Mouse (Mus musculus): ENCODE measurements at regions not wholly inside any gene's neighbourhood (a gene's known extent, or its start where the extent isn't known, plus 50 kb on each side); places are given as distances from the start of the nearest gene placed in this dataset.

DNA sequence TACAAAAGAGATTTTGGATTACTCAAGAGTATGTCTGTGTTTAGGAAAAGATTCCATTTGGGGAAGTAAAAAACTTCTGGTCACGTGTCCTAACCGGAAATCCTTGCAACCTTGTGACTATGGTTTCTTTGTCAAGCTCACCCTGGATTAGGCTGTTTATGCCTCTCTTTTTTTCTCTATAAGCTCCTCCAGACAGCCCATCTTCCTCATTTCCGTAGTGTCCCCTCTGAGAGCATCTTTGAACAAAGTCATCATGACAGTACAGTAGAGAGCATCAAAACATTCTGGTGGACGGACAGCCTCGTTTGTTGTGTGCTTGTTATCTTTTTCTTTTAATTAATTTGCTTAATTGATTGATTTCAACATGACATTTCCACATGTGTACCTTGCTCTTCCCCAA is 112.7 kb downstream of the Naa11 start:
- dilution Hi-C loops (cut with MboI; ENCODE audit: extremely low pct_ligation_motif_present, extremely low pct_unique_long_range_greater_than_20kb, low sequenced_read_pairs) (no loop called here), in situ Hi-C loops (cut with MboI; ENCODE audit: low pct_ligation_motif_present, low pct_unique_long_range_greater_than_20kb, low sequenced_read_pairs) (no loop called here)
- H3K4me2 ChIP-seq (ENCODE audit: insufficient read depth, low read depth, poor library complexity, severe bottlenecking) = no peak overlapping the region
- no peak overlapping the region for H3K27ac ChIP-seq (ENCODE audit: insufficient read depth, low read depth)
- H3K9me3 ChIP-seq (replicated peaks; ENCODE audit: low read length) = peaks cover 7% of the 10 kb centered on the region
- no peaks in the 10 kb centered on the region for H3K27me3 ChIP-seq (replicated peaks)
- TF ChIP-seq SIN3A (IDR thresholded peaks at IDR 0.05; ENCODE audit: low read length) (no peak), RAD21 (IDR thresholded peaks at IDR 0.05; ENCODE audit: low read depth, low read length) (no peak), POLR2A (IDR thresholded peaks at IDR 0.05; ENCODE audit: low read depth, low read length) (no peak), ZNF384 (IDR thresholded peaks at IDR 0.05; ENCODE audit: low read depth, low read length) (no peak), ZC3H11A (IDR thresholded peaks at IDR 0.05; ENCODE audit: low read depth, low read length) (no peak), USF1 (IDR thresholded peaks at IDR 0.05; ENCODE audit: low read depth, low read length) (no peak), ELF1 (IDR thresholded peaks at IDR 0.05; ENCODE audit: low read depth, low read length) (no peak), JUN (IDR thresholded peaks at IDR 0.05; ENCODE audit: insufficient read depth, low read depth, low read length) (no peak), HCFC1 (IDR thresholded peaks at IDR 0.05; ENCODE audit: low read depth, low read length) (no peak), SMC3 (IDR thresholded peaks at IDR 0.05; ENCODE audit: low read depth, low read length) (no peak), ZKSCAN1 (IDR thresholded peaks at IDR 0.05; ENCODE audit: borderline replicate concordance, low read depth, low read length) (no peak), MAX (IDR thresholded peaks at IDR 0.05; ENCODE audit: low read length) (no peak), MEF2A (IDR thresholded peaks at IDR 0.05; ENCODE audit: borderline replicate concordance, low read depth, low read length) (no peak), ZMIZ1 (IDR thresholded peaks at IDR 0.05; ENCODE audit: low read depth, low read length) (no peak), TBP (conservative IDR thresholded peaks at IDR 0.05; ENCODE audit: low read depth, low read length) (no peak), JUND (conservative IDR thresholded peaks at IDR 0.05; ENCODE audit: low read depth, low read length) (no peak)
- peaks cover 10 to 13% of the 10 kb centered on the region in 2 experiments; a peak in 2 of 4 replicates for H3K4me1 ChIP-seq (ENCODE audit: control insufficient read depth in 1 of 2, insufficient read depth in 2 of 2)
- H3K36me3 ChIP-seq (replicated peaks in 1 of 2; ENCODE audit: control insufficient read depth in 1 of 2, insufficient read depth in 1 of 2, low read length in 1 of 2) = no peaks in the 10 kb centered on the region
- DNase-seq (ENCODE audit: extremely low read depth) = no peak
- H3K9ac ChIP-seq (ENCODE audit: insufficient read depth, low read depth) = no peak overlapping the region
- H3K4me3 ChIP-seq (replicated peaks in 1 of 3; ENCODE audit: low read depth in 2 of 3, low read length in 2 of 3, poor library complexity in 1 of 3) = no peak overlapping the region
- no peaks in the 10 kb centered on the region for H3K79me2 ChIP-seq (replicated peaks; ENCODE audit: control insufficient read depth, extremely low read depth, insufficient read depth, poor library complexity, severe bottlenecking)

DNA sequence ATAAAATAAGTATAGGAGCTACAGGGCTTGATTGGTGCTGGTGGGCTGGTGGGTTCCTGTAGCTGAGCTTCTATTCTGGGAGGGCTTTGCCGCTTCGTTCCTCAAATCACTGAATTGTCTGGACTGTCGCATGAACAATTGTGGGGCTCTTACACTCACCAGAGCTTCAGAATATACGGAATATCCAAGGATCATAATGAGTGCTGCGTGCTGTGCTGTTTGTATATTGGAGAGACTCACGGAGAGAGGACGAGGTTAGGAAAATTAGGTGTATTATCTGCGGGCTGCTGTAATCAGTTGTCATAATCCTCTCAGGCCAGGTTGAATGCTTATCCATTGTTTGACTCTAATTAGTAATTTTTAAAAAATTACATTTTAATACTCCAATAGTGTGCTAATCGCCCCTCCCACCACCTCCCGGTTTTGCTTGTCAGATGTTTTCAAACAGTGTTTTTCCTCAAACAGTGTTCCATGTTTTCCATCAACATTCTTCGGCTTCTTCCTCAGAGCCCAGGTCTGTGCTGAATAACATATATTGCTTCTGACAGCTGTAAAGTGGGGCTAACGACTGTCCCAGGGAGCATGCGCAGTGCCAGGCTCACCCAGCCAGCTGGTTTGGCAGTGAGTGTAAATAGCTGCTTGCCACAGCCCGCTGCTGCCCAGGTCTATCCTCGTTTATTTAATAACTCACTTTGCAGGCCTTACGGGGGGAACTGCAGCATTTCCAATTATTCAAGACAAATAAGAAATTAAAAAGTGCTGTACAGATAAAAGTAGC is 114.2 kb downstream of the Naa11 start:
- TF ChIP-seq TCF12 (IDR thresholded peaks at IDR 0.05; ENCODE audit: low read depth, low read length) (no peak), MAX (IDR thresholded peaks at IDR 0.05; ENCODE audit: low read length) (no peak), MAZ (IDR thresholded peaks at IDR 0.05; ENCODE audit: low read depth, low read length) (no peak), JUND (conservative IDR thresholded peaks at IDR 0.05; ENCODE audit: low read depth, low read length) (no peak), POLR2AphosphoS2 (IDR thresholded peaks at IDR 0.05; ENCODE audit: low read depth, low read length) (no peak), USF2 (conservative IDR thresholded peaks at IDR 0.05; ENCODE audit: low read depth, low read length) (no peak), E2F4 (IDR thresholded peaks at IDR 0.05; ENCODE audit: insufficient replicate concordance, low read depth, low read length) (no peak), EP300 (IDR thresholded peaks at IDR 0.05; ENCODE audit: low read length) (no peak), JUN (IDR thresholded peaks at IDR 0.05; ENCODE audit: insufficient read depth, low read depth, low read length) (no peak), MAFK (IDR thresholded peaks at IDR 0.05; ENCODE audit: insufficient replicate concordance, low read length) (no peak), IRF4 (IDR thresholded peaks at IDR 0.05; ENCODE audit: low read depth, low read length) (no peak), CHD1 (IDR thresholded peaks at IDR 0.05; ENCODE audit: low read depth, low read length) (no peak), ZMIZ1 (IDR thresholded peaks at IDR 0.05; ENCODE audit: low read depth, low read length) (no peak), ZC3H11A (IDR thresholded peaks at IDR 0.05; ENCODE audit: low read depth, low read length) (no peak), KAT2A (IDR thresholded peaks at IDR 0.05; ENCODE audit: insufficient replicate concordance, low read length) (no peak), GABPA (IDR thresholded peaks at IDR 0.05; ENCODE audit: insufficient replicate concordance, low read depth, low read length) (no peak), SIN3A (IDR thresholded peaks at IDR 0.05; ENCODE audit: low read length) (no peak), ZNF384 (IDR thresholded peaks at IDR 0.05; ENCODE audit: low read depth, low read length) (no peak), CHD2 (IDR thresholded peaks at IDR 0.05; ENCODE audit: low read length) (no peak)
- no peaks in the 10 kb centered on the region for H3K36me3 ChIP-seq (replicated peaks in 1 of 2; ENCODE audit: control insufficient read depth in 1 of 2, insufficient read depth in 1 of 2, low read length in 1 of 2)
- H3K79me2 ChIP-seq (replicated peaks; ENCODE audit: control insufficient read depth, extremely low read depth, insufficient read depth, poor library complexity, severe bottlenecking) = no peaks in the 10 kb centered on the region
- no peak for DNase-seq (ENCODE audit: extremely low read depth)
- H3K9me3 ChIP-seq (replicated peaks; ENCODE audit: low read length) = peaks cover 7% of the 10 kb centered on the region
- H3K4me2 ChIP-seq (ENCODE audit: insufficient read depth, low read depth, poor library complexity, severe bottlenecking) = no peak overlapping the region
- in situ Hi-C loops (cut with MboI; ENCODE audit: low pct_ligation_motif_present, low pct_unique_long_range_greater_than_20kb, low sequenced_read_pairs) (no loop called here), dilution Hi-C loops (cut with MboI; ENCODE audit: extremely low pct_ligation_motif_present, extremely low pct_unique_long_range_greater_than_20kb, low sequenced_read_pairs) (no loop called here)
- H3K9ac ChIP-seq (ENCODE audit: insufficient read depth, low read depth) = no peak overlapping the region
- no peak overlapping the region for H3K4me3 ChIP-seq (replicated peaks in 1 of 3; ENCODE audit: low read depth in 2 of 3, low read length in 2 of 3, poor library complexity in 1 of 3)
- no peak overlapping the region for H3K27ac ChIP-seq (ENCODE audit: insufficient read depth, low read depth)
- no peaks in the 10 kb centered on the region for H3K27me3 ChIP-seq (replicated peaks)
- H3K4me1 ChIP-seq (ENCODE audit: control insufficient read depth in 1 of 2, insufficient read depth in 2 of 2) = peaks cover 10 to 13% of the 10 kb centered on the region in 2 experiments; a peak in 2 of 4 replicates
